Mouse (Mus musculus) embryonic facial prominence, embryonic 11.5 days (tissue): ENCODE measurements around the gene Cntnap2. TPM values are rescaled to one million over a fixed set of nuclear protein-coding genes. Genes with fewer than 3 reads are reported as not detected.

Experiments
- ATAC-seq: fragments of 200-750 bp; cut with Nextera tagmentation; replicated peaks from 2 replicates; pipeline ENCODE4 v1.8.0; 2017; ENCODE audit warnings: low read depth; ENCODE audit not compliant: insufficient number of reproducible peaks, low FRiP score, low TSS enrichment
- DNase-seq: peaks from one replicate; pipeline ENCODE4 v3.0.0-alpha.2; 2015; ENCODE audit warnings: low spot score
- H3K27ac ChIP-seq: fragments of 300-500 bp; sonication (generic); replicated peaks from 2 replicates; pipeline ENCODE4 v1.5.1; 2014; ENCODE audit warnings: mild to moderate bottlenecking, low read depth, low read length, control low read depth
- H3K27me3 ChIP-seq: fragments of 300-500 bp; sonication (generic); 2 replicates; pipeline ENCODE4 v1.6.1; 2014; ENCODE audit warnings: mild to moderate bottlenecking, low read length, moderate library complexity, mixed read lengths; ENCODE audit not compliant: control insufficient read depth, insufficient read depth
- H3K36me3 ChIP-seq: fragments of 300-500 bp; sonication (generic); replicated peaks from 2 replicates; pipeline ENCODE4 v1.6.1; 2014; ENCODE audit warnings: low read depth, mild to moderate bottlenecking, low read length, moderate library complexity, mixed read lengths; ENCODE audit not compliant: control insufficient read depth, insufficient read depth
- H3K4me1 ChIP-seq: fragments of 300-500 bp; sonication (generic); 2 replicates; pipeline ENCODE4 v1.6.1; 2014; ENCODE audit warnings: low read length, mixed read lengths; ENCODE audit not compliant: control insufficient read depth, insufficient read depth
- H3K4me2 ChIP-seq: fragments of 300-500 bp; sonication (generic); 2 replicates; pipeline ENCODE4 v1.6.1; 2014; ENCODE audit warnings: low read depth, mild to moderate bottlenecking, control low read depth, low read length, moderate library complexity
- H3K4me3 ChIP-seq: fragments of 300-500 bp; sonication (generic); 2 replicates; pipeline ENCODE4 v1.5.1; 2014; ENCODE audit warnings: low read depth, low read length, control low read depth
- H3K9ac ChIP-seq: fragments of 300-500 bp; sonication (generic); replicated peaks from 2 replicates; pipeline ENCODE4 v1.6.1; 2014; ENCODE audit warnings: mild to moderate bottlenecking, control low read depth, low read length
- H3K9me3 ChIP-seq: fragments of 300-500 bp; sonication (generic); replicated peaks from 2 replicates; pipeline ENCODE4 v1.6.1; 2016; ENCODE audit warnings: mild to moderate bottlenecking, low read length, inconsistent platforms, mixed read lengths; ENCODE audit not compliant: control insufficient read depth
- WGBS: fragments of 180-500 bp; shearing (Covaris S2); extraction: QIAGEN DNeasy Blood & Tissue Kit; methylation state at CpG from one replicate; pipeline ENCODE4 v1.1.7; 2014; 5-methylcytosine and 5-hydroxymethylcytosine counted together
- polyA plus RNA-seq: library from polyadenylated mRNA; unstranded; fragments of >200 nt; fragmentation: Nextera tagmentation; extraction: Ambion mirVana; gene quantifications from 2 replicates; pipeline ENCODE4 v1.2.1, GENCODE M21; 2014

The Cntnap2 gene
- polyA plus RNA-seq, 1 experiment from 2014 or later: 6.7 TPM

- WGBS: 90% methylated on average over 2 of the region's 2 CpGs
Measured at GRCm38 (mm10) chr6:46909167-46909566, 1850.0 kb downstream of the Cntnap2 start.

DNA sequence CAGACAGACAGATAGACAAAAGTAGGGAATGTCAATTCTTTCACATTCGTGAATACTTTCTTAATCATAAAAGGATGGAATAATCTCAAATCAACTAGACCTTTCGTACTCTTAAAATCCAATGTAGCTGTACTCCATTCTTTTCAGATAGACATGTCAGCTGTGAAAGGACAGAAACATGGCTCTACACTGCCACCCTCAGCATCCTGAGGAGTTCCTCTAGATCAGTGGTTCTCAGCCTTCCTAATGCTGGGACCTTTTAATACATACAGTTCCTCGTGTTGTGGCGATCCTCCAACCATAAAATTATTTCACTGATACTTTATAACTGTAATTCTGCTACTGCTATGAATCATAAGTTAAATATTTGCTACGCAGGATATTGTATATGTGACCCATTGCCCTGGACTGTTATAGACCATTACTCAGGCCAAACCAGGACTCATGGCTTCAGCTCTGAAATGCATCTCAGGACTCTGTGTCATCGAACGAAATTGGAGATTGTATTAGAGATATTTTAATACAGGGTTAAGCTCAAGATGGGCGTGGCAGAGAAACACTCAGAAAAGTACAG, 1859.6 kb downstream of the Cntnap2 start:
- no peaks in the 10 kb centered on the region for H3K36me3 ChIP-seq
- no peaks in the 10 kb centered on the region for H3K4me1 ChIP-seq
- H3K4me3 ChIP-seq: no peak overlapping the region
- H3K27ac ChIP-seq: no peak overlapping the region
- H3K9ac ChIP-seq: no peak overlapping the region
- H3K9me3 ChIP-seq: no peaks in the 10 kb centered on the region
- no peak overlapping the region for H3K4me2 ChIP-seq
- WGBS: 78% methylated on average over 8 of the region's 8 CpGs
- H3K27me3 ChIP-seq: no peaks in the 10 kb centered on the region
- no peak for DNase-seq
- ATAC-seq: no peak

More at GRCm38 (mm10) chr6:46909167-46909566, 1850.0 kb downstream of the Cntnap2 start:
- Histone ChIP-seq H3K9me3 (no peaks in the 10 kb centered on the region), H3K9ac (no peak overlapping the region), H3K27ac (no peak overlapping the region), H3K4me1 (no peaks in the 10 kb centered on the region), H3K4me2 (no peak overlapping the region), H3K27me3 (no peaks in the 10 kb centered on the region), H3K36me3 (no peaks in the 10 kb centered on the region), H3K4me3 (no peak overlapping the region)
- DNase-seq (no peak), ATAC-seq (no peak)

GRCm38 (mm10) chr6:46919973-46920372, 1860.8 kb downstream of the Cntnap2 start:
- Histone ChIP-seq H3K27ac (no peak overlapping the region), H3K27me3 (no peaks in the 10 kb centered on the region), H3K9me3 (no peaks in the 10 kb centered on the region), H3K4me3 (no peak overlapping the region), H3K4me2 (no peak overlapping the region), H3K9ac (no peak overlapping the region), H3K36me3 (no peaks in the 10 kb centered on the region), H3K4me1 (no peaks in the 10 kb centered on the region)
- 82% methylated on average over 3 of the region's 3 CpGs for WGBS
- no peak for DNase-seq
- ATAC-seq: no peak

DNA sequence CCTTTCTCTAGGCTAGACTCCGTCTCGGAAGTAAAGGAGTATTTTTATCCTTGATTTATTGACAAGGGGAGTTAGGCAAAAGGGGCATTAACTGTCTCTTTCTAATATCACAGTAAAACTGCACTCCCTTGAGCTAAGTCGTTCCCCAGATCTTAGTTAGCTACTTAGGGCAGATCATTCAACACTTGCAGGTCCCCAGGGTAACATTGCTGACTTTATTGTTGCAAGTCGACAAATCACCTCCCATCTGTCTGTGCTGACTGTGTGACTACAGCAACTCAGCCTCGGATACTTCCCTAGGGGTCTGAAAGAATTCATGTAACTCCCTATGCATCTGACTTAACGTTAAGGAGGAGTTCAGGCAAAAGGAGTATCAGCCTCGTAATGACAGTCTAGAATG, 1865.6 kb downstream of the Cntnap2 start:
- ATAC-seq (no peak), DNase-seq (no peak)

GRCm38 (mm10) chr6:46945703-46946102, 1886.5 kb downstream of the Cntnap2 start:
- Histone ChIP-seq H3K4me2 (no peak overlapping the region), H3K9ac (no peak overlapping the region), H3K36me3 (no peaks in the 10 kb centered on the region), H3K9me3 (no peaks in the 10 kb centered on the region), H3K27ac (no peak overlapping the region), H3K4me3 (no peak overlapping the region), H3K27me3 (no peaks in the 10 kb centered on the region), H3K4me1 (no peaks in the 10 kb centered on the region)
- ATAC-seq: no peak
- no peak for DNase-seq
- WGBS: 62% methylated on average over 4 of the region's 4 CpGs

More for the DNA sequence above, 1865.6 kb downstream of the Cntnap2 start:
- Histone ChIP-seq H3K4me1 (no peaks in the 10 kb centered on the region), H3K36me3 (no peaks in the 10 kb centered on the region), H3K9me3 (no peaks in the 10 kb centered on the region), H3K4me3 (no peak overlapping the region), H3K27ac (no peak overlapping the region), H3K27me3 (no peaks in the 10 kb centered on the region), H3K4me2 (no peak overlapping the region), H3K9ac (no peak overlapping the region)
- 62% methylated on average over 7 of the region's 7 CpGs for WGBS

- no peaks in the 10 kb centered on the region for H3K36me3 ChIP-seq
- H3K4me1 ChIP-seq: no peaks in the 10 kb centered on the region
- no peaks in the 10 kb centered on the region for H3K27me3 ChIP-seq
- no peak overlapping the region for H3K27ac ChIP-seq
- 33% methylated on average over 10 of the region's 10 CpGs for WGBS
- no peaks in the 10 kb centered on the region for H3K9me3 ChIP-seq
- DNase-seq (peak; percentile 89), ATAC-seq (peak; percentile 93)
- no peak overlapping the region for H3K4me3 ChIP-seq
- H3K9ac ChIP-seq: no peak overlapping the region
- no peak overlapping the region for H3K4me2 ChIP-seq
Measured at GRCm38 (mm10) chr6:46961022-46961686, 1902.0 kb downstream of the Cntnap2 start.

DNA sequence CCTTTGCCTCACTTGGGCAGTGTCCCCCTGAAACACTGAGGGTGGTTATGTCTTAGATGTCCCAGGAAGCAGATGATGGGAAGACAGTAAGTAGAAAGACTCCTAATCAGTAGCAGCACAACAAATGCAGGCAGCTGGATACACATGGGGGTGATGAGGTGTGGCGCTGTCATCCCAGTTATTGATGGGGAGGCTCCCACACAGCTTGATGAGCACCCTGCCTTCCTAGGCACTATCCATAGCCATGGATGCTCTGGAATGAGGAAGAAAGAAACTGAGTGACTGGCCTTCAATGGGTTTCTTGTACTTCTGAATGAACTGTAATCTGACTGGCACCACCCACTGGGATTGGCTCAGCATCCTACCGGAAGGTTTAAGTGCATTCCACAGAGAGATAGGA, 1904.1 kb downstream of the Cntnap2 start:
- WGBS: 66% methylated on average over 2 of the region's 2 CpGs
- H3K27ac ChIP-seq: no peak overlapping the region
- DNase-seq: no peak
- no peaks in the 10 kb centered on the region for H3K9me3 ChIP-seq
- no peak overlapping the region for H3K9ac ChIP-seq
- H3K4me2 ChIP-seq: no peak overlapping the region
- no peaks in the 10 kb centered on the region for H3K4me1 ChIP-seq
- ATAC-seq: no peak
- H3K4me3 ChIP-seq: no peak overlapping the region
- no peaks in the 10 kb centered on the region for H3K27me3 ChIP-seq
- H3K36me3 ChIP-seq: no peaks in the 10 kb centered on the region

DNA sequence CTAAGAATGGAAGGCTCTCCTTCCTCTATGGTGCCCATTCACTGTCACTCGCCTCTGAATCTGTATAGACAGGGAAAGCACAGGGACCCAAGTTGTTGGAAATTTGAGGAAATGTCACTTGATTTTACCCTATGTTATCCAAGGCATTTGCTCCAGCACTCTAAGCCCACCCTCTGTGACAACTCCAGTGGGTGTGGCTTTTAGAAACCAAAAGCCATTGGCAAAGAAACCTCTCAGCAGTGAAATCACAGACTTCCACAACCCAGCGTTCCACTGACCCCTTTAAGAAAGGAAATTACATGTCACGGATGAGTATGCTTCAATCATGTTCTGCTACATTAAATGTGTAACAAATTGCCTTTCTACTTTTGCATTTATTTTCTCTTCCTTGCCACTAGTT, 1904.5 kb downstream of the Cntnap2 start:
- H3K9me3 ChIP-seq: no peaks in the 10 kb centered on the region
- H3K4me2 ChIP-seq: no peak overlapping the region
- ATAC-seq (no peak), DNase-seq (no peak)
- no peak overlapping the region for H3K9ac ChIP-seq
- no peaks in the 10 kb centered on the region for H3K4me1 ChIP-seq
- no peaks in the 10 kb centered on the region for H3K36me3 ChIP-seq
- 64% methylated on average over 3 of the region's 3 CpGs for WGBS
- no peak overlapping the region for H3K4me3 ChIP-seq
- no peak overlapping the region for H3K27ac ChIP-seq
- no peaks in the 10 kb centered on the region for H3K27me3 ChIP-seq
